Mouse (Mus musculus) gastrocnemius, postnatal 10 days (tissue): ENCODE measurements around the gene Immp1l. TPM values are rescaled to one million over a fixed set of nuclear protein-coding genes. Genes with fewer than 3 reads are reported as not detected.

ENCODE experiments used
- DNase-seq: peaks from one replicate; pipeline ENCODE4 v3.0.0; 2021; ENCODE audit warnings: mixed read lengths
- microRNA-seq, 2 experiments: library from miRNA; unstranded; fragments of <30 nt; microRNA quantifications; one replicate each; pipeline ENCODE4 v1.2.0; 2021
- total RNA-seq, 2 experiments: library from RNA; stranded (reverse); gene quantifications; 2 replicates each; pipeline ENCODE4 v1.2.3; 2021

The Immp1l gene
- total RNA-seq, 2 experiments from 2014 or later, result 47.6 to 48.1 TPM

DNA sequence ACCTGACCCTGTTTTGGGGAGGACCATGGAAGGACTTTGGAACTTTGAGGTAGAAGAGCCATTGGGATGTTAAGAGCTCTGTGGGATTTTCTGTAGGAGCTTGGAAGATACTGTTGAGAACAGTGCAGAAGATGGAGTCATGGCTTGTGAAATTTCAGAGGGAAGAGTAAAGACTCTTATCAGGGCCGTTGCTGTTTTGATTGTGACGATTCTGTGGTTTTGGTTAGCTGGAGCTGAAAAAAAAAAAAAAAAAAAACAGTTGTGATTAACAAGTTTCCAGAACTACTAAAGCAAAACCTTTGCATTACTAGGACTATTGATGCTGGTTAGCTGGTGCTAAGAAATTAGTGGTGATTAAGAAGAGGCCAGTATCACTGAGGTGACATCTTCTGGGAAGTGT, 104.0 kb downstream of the Immp1l start:
- no peak for DNase-seq

Small RNA genes within 50 kb of the gene (microRNA-seq; reads per million reads assigned to microRNA genes)
- 0 reads per million in 2 experiments for gene Gm22002

Other genes with a start within 250 kb of the Immp1l start
- not detected for gene Pax6, start 235.7 kb upstream of the Immp1l start, total RNA-seq
- gene Elp4, start 74 bp upstream of the Immp1l start, total RNA-seq, result 10 to 100 TPM; 12.5 to 14.1 TPM
- gene Dnajc24, start 98.9 kb downstream of the Immp1l start, total RNA-seq, result 10 to 100 TPM; 10.4 to 12.1 TPM